Comparison of ENCODE assay signal across 18 mouse cellular contexts in genomic region chr15:30992357-30992756, GRCm38 (mm10).
DNase-seq lines count a peak whose midpoint lies in the region; ATAC-seq and TF ChIP-seq lines count a peak whose summit lies in the region.
"Had no signal": no experiment of that assay in that cellular context is flagged by ENCODE, and none has a peak within 500 bp of the region (broad histone marks: within the 10 kb centered on the region; RNA-seq: fewer than 3 reads in every experiment).

No protein-coding gene starts in this region.

- no peak overlapping the region for H3K4me2 ChIP-seq in hindbrain, embryonic 16.5 days (ENCODE audit: low read length)
- no peak overlapping the region for H3K4me2 ChIP-seq in hindbrain, embryonic 14.5 days (replicated peaks)
- no peak overlapping the region for H3K4me2 ChIP-seq in midbrain, postnatal 0 days (ENCODE audit: low read depth, low read length, poor library complexity, severe bottlenecking)
- no peak overlapping the region for H3K4me2 ChIP-seq in midbrain, embryonic 13.5 days (replicated peaks)
- H3K4me2 ChIP-seq: forebrain, embryonic 13.5 days; lung, embryonic 15.5 days had no signal

- no peaks in the 10 kb centered on the region for H3K27me3 ChIP-seq in hindbrain, embryonic 16.5 days (replicated peaks; ENCODE audit: control insufficient read depth, insufficient read depth, low read length)
- H3K27me3 ChIP-seq in hindbrain, embryonic 14.5 days (ENCODE audit: control insufficient read depth, insufficient read depth, low read length) = no peaks in the 10 kb centered on the region
- no peaks in the 10 kb centered on the region for H3K27me3 ChIP-seq in midbrain, postnatal 0 days (ENCODE audit: insufficient read depth, low read length)
- no peaks in the 10 kb centered on the region for H3K27me3 ChIP-seq in midbrain, embryonic 13.5 days
- H3K27me3 ChIP-seq: forebrain, embryonic 13.5 days; lung, embryonic 15.5 days; Patski had no signal

- ATAC-seq in cerebellum, adult (ENCODE audit: insufficient number of reproducible peaks, low FRiP score, low TSS enrichment) = peak; percentile 65
- peak; percentile 65; the same call in 1 of the 2 replicates for ATAC-seq in hindbrain, embryonic 16.5 days
- no peak for ATAC-seq in hindbrain, embryonic 14.5 days (ENCODE audit: low FRiP score)
- ATAC-seq in midbrain, postnatal 0 days (ENCODE audit: low FRiP score) = no peak
- ATAC-seq in midbrain, embryonic 13.5 days = no peak
- ATAC-seq: forebrain, embryonic 13.5 days; intestine, postnatal 0 days; midbrain, embryonic 16.5 days; Patski had no signal

- no peak overlapping the region for H3K9ac ChIP-seq in hindbrain, embryonic 16.5 days (ENCODE audit: low read depth, low read length)
- no peak overlapping the region for H3K9ac ChIP-seq in hindbrain, embryonic 14.5 days
- no peak overlapping the region for H3K9ac ChIP-seq in midbrain, postnatal 0 days (replicated peaks; ENCODE audit: low read length, poor library complexity, severe bottlenecking)
- H3K9ac ChIP-seq in midbrain, embryonic 13.5 days (replicated peaks) = no peak overlapping the region
- H3K9ac ChIP-seq: forebrain, embryonic 13.5 days; liver, embryonic 14.5 days; lung, embryonic 15.5 days had no signal

- H3K36me3 ChIP-seq in hindbrain, embryonic 16.5 days (ENCODE audit: control insufficient read depth, insufficient read depth, low read length) = no peaks in the 10 kb centered on the region
- no peaks in the 10 kb centered on the region for H3K36me3 ChIP-seq in hindbrain, embryonic 14.5 days (replicated peaks; ENCODE audit: control insufficient read depth, insufficient read depth)
- no peaks in the 10 kb centered on the region for H3K36me3 ChIP-seq in midbrain, postnatal 0 days (ENCODE audit: insufficient read depth, low read length)
- H3K36me3 ChIP-seq in midbrain, embryonic 13.5 days = no peaks in the 10 kb centered on the region
- H3K36me3 ChIP-seq: lung, embryonic 15.5 days had no signal

- WGBS in hindbrain, embryonic 16.5 days = 87% methylated on average over 12 of the region's 12 CpGs
- WGBS in hindbrain, embryonic 14.5 days = 93% methylated on average over 12 of the region's 12 CpGs
- WGBS in midbrain, postnatal 0 days = 90% methylated on average over 12 of the region's 12 CpGs
- WGBS in midbrain, embryonic 13.5 days = 94% methylated on average over 12 of the region's 12 CpGs

- peak overlapping the region; percentile 12; the same call in 1 of the 2 replicates for H3K27ac ChIP-seq in hindbrain, embryonic 16.5 days (ENCODE audit: low read depth, low read length)
- no peak overlapping the region for H3K27ac ChIP-seq in hindbrain, embryonic 14.5 days
- no peak overlapping the region for H3K27ac ChIP-seq in midbrain, postnatal 0 days (ENCODE audit: low read depth, low read length)
- H3K27ac ChIP-seq in midbrain, embryonic 13.5 days = no peak overlapping the region
- H3K27ac ChIP-seq: forebrain, embryonic 13.5 days; liver, embryonic 14.5 days; lung, embryonic 15.5 days had no signal

- no peak for TF ChIP-seq CTCF in midbrain, postnatal 0 days (IDR thresholded peaks at IDR 0.05)

- H3K4me1 ChIP-seq in hindbrain, embryonic 16.5 days (ENCODE audit: control insufficient read depth, insufficient read depth, low read depth, low read length) = no peaks in the 10 kb centered on the region
- H3K4me1 ChIP-seq in hindbrain, embryonic 14.5 days (replicated peaks; ENCODE audit: control insufficient read depth, insufficient read depth, low read length) = 0 out of 2 replicates have a peak, but pooled peaks cover 6% of the 10 kb centered on the region
- no peaks in the 10 kb centered on the region for H3K4me1 ChIP-seq in midbrain, postnatal 0 days (ENCODE audit: insufficient read depth, low read length)
- 0 out of 2 replicates have a peak, but pooled peaks cover 3% of the 10 kb centered on the region for H3K4me1 ChIP-seq in midbrain, embryonic 13.5 days (replicated peaks)
- H3K4me1 ChIP-seq: forebrain, embryonic 13.5 days had no signal

- no peaks in the 10 kb centered on the region for H3K9me3 ChIP-seq in hindbrain, embryonic 16.5 days (ENCODE audit: control insufficient read depth, low read length)
- no peaks in the 10 kb centered on the region for H3K9me3 ChIP-seq in hindbrain, embryonic 14.5 days (ENCODE audit: control insufficient read depth, low read length)
- no peaks in the 10 kb centered on the region for H3K9me3 ChIP-seq in midbrain, postnatal 0 days (ENCODE audit: low read length)
- no peaks in the 10 kb centered on the region for H3K9me3 ChIP-seq in midbrain, embryonic 13.5 days
- H3K9me3 ChIP-seq: forebrain, embryonic 13.5 days; lung, embryonic 15.5 days had no signal

- no peak overlapping the region for H3K4me3 ChIP-seq in hindbrain, embryonic 16.5 days (ENCODE audit: low read length)
- no peak overlapping the region for H3K4me3 ChIP-seq in hindbrain, embryonic 14.5 days (replicated peaks; ENCODE audit: low read length)
- H3K4me3 ChIP-seq in midbrain, postnatal 0 days (ENCODE audit: low read depth, low read length) = no peak overlapping the region
- H3K4me3 ChIP-seq in midbrain, embryonic 13.5 days (replicated peaks) = no peak overlapping the region
- H3K4me3 ChIP-seq: forebrain, embryonic 13.5 days; lung, embryonic 15.5 days had no signal

- DNase-seq in cerebellum, postnatal 4 days (ENCODE audit: low spot score in 2 of 2) = no peak
- DNase-seq in hindbrain, embryonic 14.5 days (ENCODE audit: low spot score) = no peak
- DNase-seq in midbrain, postnatal 0 days (ENCODE audit: low spot score) = peak; percentile 31
- DNase-seq in cerebellum, postnatal 36 days = peak; percentile 20 to 33
- DNase-seq in testis, postnatal 10 days (ENCODE audit: low spot score) = no peak
- DNase-seq: adrenal gland, adult 8-10 months; gastrocnemius, postnatal 25 days; layer of hippocampus, postnatal 36 days; thymus, postnatal 36 days had no signal

Comparison
In these comparisons a context has a peak if more than half of its experiments do, and no peak if none do; other contexts are left out.
1. ATAC-seq: peak in cerebellum, adult (single experiment) and hindbrain, embryonic 16.5 days (single experiment); none in hindbrain, embryonic 14.5 days (single experiment), midbrain, postnatal 0 days (single experiment) and midbrain, embryonic 13.5 days (single experiment).
2. DNase-seq: peak in midbrain, postnatal 0 days (single experiment) and cerebellum, postnatal 36 days (2 of 2); none in cerebellum, postnatal 4 days (0 of 2), hindbrain, embryonic 14.5 days (single experiment) and testis, postnatal 10 days (single experiment).